In genomic region chr9:72968349-72969061, GRCm38 (mm10) we compare ENCODE assay signal across 8 mouse cellular contexts. TPM values are rescaled to one million over a fixed set of nuclear protein-coding genes. Genes with fewer than 3 reads are reported as not detected.
DNase-seq lines count a peak whose midpoint lies in the region; ATAC-seq and TF ChIP-seq lines count a peak whose summit lies in the region.
"Had no signal": no experiment of that assay in that cellular context is flagged by ENCODE, and none has a peak within 500 bp of the region (broad histone marks: within the 10 kb centered on the region; RNA-seq: fewer than 3 reads in every experiment).

No protein-coding gene starts in this region.

- H3K36me3 ChIP-seq in ES-E14 (ENCODE audit: control insufficient read depth, insufficient read depth, low read length, poor library complexity, severe bottlenecking) (no peaks in the 10 kb centered on the region), macrophage (ENCODE audit: inconsistent target) (no peaks in the 10 kb centered on the region)
- no peaks in the 10 kb centered on the region for H3K36me3 ChIP-seq in hindbrain, embryonic 12.5 days
- H3K36me3 ChIP-seq: neural tube, embryonic 12.5 days had no signal

- no peak overlapping the region for H3K9ac ChIP-seq in ES-E14 (ENCODE audit: insufficient read depth, low read depth, low read length, poor library complexity, severe bottlenecking)
- no peak overlapping the region for H3K9ac ChIP-seq in hindbrain, embryonic 12.5 days
- H3K9ac ChIP-seq: neural tube, embryonic 12.5 days had no signal

- no peak overlapping the region for H3K27ac ChIP-seq in ES-E14 (ENCODE audit: insufficient read depth, low read depth, low read length, poor library complexity, severe bottlenecking)
- H3K27ac ChIP-seq in hindbrain, embryonic 12.5 days: no peak overlapping the region
- peak overlapping the region; percentile 43 for H3K27ac ChIP-seq in macrophage
- H3K27ac ChIP-seq: neural tube, embryonic 12.5 days had no signal

- H3K4me1 ChIP-seq in ES-E14 (ENCODE audit: control insufficient read depth in 2 of 2, insufficient read depth in 2 of 2, low read length in 2 of 2, poor library complexity in 1 of 2): peaks cover 0 to 2% of the 10 kb centered on the region in 2 experiments; a peak in 1 of 4 replicates
- no peaks in the 10 kb centered on the region for H3K4me1 ChIP-seq in hindbrain, embryonic 12.5 days
- H3K4me1 ChIP-seq: neural tube, embryonic 12.5 days had no signal

- H3K9me3 ChIP-seq in ES-E14 (ENCODE audit: control insufficient read depth, insufficient read depth, low read depth, low read length): no peaks in the 10 kb centered on the region
- H3K9me3 ChIP-seq in hindbrain, embryonic 12.5 days (replicated peaks): no peaks in the 10 kb centered on the region
- H3K9me3 ChIP-seq: neural tube, embryonic 12.5 days had no signal

- H3K27me3 ChIP-seq in hindbrain, embryonic 12.5 days: no peaks in the 10 kb centered on the region
- H3K27me3 ChIP-seq: neural tube, embryonic 12.5 days had no signal

- H3K4me2 ChIP-seq in hindbrain, embryonic 12.5 days (replicated peaks): no peak overlapping the region
- H3K4me2 ChIP-seq: neural tube, embryonic 12.5 days had no signal

- H3K4me3 ChIP-seq in ES-E14 (ENCODE audit: insufficient read depth in 1 of 2, low read depth in 1 of 2, low read length in 2 of 2, poor library complexity in 1 of 2, severe bottlenecking in 1 of 2) (no peak overlapping the region), macrophage (ENCODE audit: inconsistent target) (no peak overlapping the region; the same call in 1 of the 2 replicates)
- no peak overlapping the region for H3K4me3 ChIP-seq in hindbrain, embryonic 12.5 days
- H3K4me3 ChIP-seq: neural tube, embryonic 12.5 days had no signal

- WGBS in hindbrain, embryonic 12.5 days: 37% methylated on average over 11 of the region's 11 CpGs
- WGBS in macrophage (ENCODE audit: missing documents): 9% methylated on average over 11 of the region's 11 CpGs

- peak; percentile 45 for DNase-seq in ES-E14 (ENCODE audit: low read depth, low spot score)
- peak; percentile 65 for DNase-seq in adrenal gland, postnatal 14 days
- DNase-seq in fat pad, adult 2 months (ENCODE audit: extremely low read depth, low read depth, low spot score): peak; percentile 37
- peak; percentile 79 to 83 for DNase-seq in layer of hippocampus, postnatal 36 days
- DNase-seq in skeletal muscle tissue, adult 2 months (ENCODE audit: low read depth, low spot score): peak; percentile 23

- H3K79me2 ChIP-seq in macrophage (ENCODE audit: inconsistent target): no peaks in the 10 kb centered on the region

- in situ Hi-C loops in ES-E14 (cut with MboI; ENCODE audit: low sequenced_read_pairs in 2 of 2, unreplicated experiment in 2 of 2): no loop called here

- ATAC-seq in hindbrain, embryonic 12.5 days (ENCODE audit: low FRiP score): 0 out of 2 replicates have a peak, but pooled peaks have one; percentile 11

TF ChIP-seq in ES-E14, 5 proteins besides CTCF, POLR2A, EP300 and RAD21:
- TF ChIP-seq MAFK (IDR thresholded peaks at IDR 0.05; ENCODE audit: insufficient read depth, low read depth, low read length) (no peak), ZC3H11A (IDR thresholded peaks at IDR 0.05; ENCODE audit: borderline replicate concordance, low read depth, low read length) (peak; percentile 47; the same call in 1 of the 2 replicates)

RNA-seq across cellular contexts. Expression of gene Gm44503, which starts 9.9 kb away (rescaled TPM):
- 0.04 TPM in 1 of 2 replicates, not detected in the other for total RNA-seq in ES-E14 (2012; rRNA removed)
- not detected in 2 replicates for total RNA-seq in adrenal gland, postnatal 14 days (2021)
- not detected in 2 replicates for polyA plus RNA-seq in hindbrain, embryonic 12.5 days (2016; fragmentation: Nextera tagmentation; extraction: Ambion mirVana)
- total RNA-seq in layer of hippocampus, postnatal 36 days (2021): under 1 TPM; 0.27 to 0.33 TPM
- under 1 TPM in 6 of 26 experiments, not detected in 20; 0.21 to 0.38 (median 0.33) TPM for total RNA-seq in macrophage (2018; cell fraction: chromatin; rRNA removed)
- total RNA-seq in macrophage (2018; cell fraction: cytosol; rRNA removed): under 1 TPM in 5 of 26 experiments, not detected in 21; 0.06 to 0.18 (median 0.09) TPM
- under 1 TPM in 3 of 26 experiments, not detected in 23; 0.14 to 0.29 (median 0.29) TPM for total RNA-seq in macrophage (2018; cell fraction: nucleus; rRNA removed)
- not detected in 3 replicates for polyA plus RNA-seq in macrophage (2018)
- polyA plus RNA-seq: neural tube, embryonic 12.5 days had no signal

RNA-seq across cellular contexts. Expression of gene Dyx1c1, which starts 9.9 kb away (rescaled TPM):
- total RNA-seq in ES-E14 (2012; rRNA removed): 1.2 and 1.4 TPM in 2 replicates
- total RNA-seq in adrenal gland, postnatal 14 days (2021): 0.78 and 1.1 TPM in 2 replicates
- 2.6 and 2.7 TPM in 2 replicates for polyA plus RNA-seq in hindbrain, embryonic 12.5 days (2016; fragmentation: Nextera tagmentation; extraction: Ambion mirVana)
- 1 to 10 TPM; 2.2 to 2.6 TPM for total RNA-seq in layer of hippocampus, postnatal 36 days (2021)
- total RNA-seq in macrophage (2018; cell fraction: chromatin; rRNA removed): under 1 TPM in 9 of 26 experiments, not detected in 17; 0.38 to 0.66 (median 0.42) TPM
- total RNA-seq in macrophage (2018; cell fraction: cytosol; rRNA removed): under 1 TPM in 23 of 26 experiments, not detected in 3; 0.09 to 0.38 (median 0.15) TPM
- 1 to 10 TPM in 1 of 26 experiments, under 1 TPM in 10, not detected in 15; 0.31 to 1.4 (median 0.45) TPM for total RNA-seq in macrophage (2018; cell fraction: nucleus; rRNA removed)
- 0.12 to 0.37 TPM (median 0.19 TPM) in 3 replicates for polyA plus RNA-seq in macrophage (2018)

RNA-seq across cellular contexts. Expression of gene Ccpg1os, which starts 16.7 kb away (rescaled TPM):
- 5.1 and 7.1 TPM in 2 replicates for total RNA-seq in ES-E14 (2012; rRNA removed)
- 11.6 and 13.3 TPM in 2 replicates for total RNA-seq in adrenal gland, postnatal 14 days (2021)
- 26.5 and 27.9 TPM in 2 replicates for polyA plus RNA-seq in hindbrain, embryonic 12.5 days (2016; fragmentation: Nextera tagmentation; extraction: Ambion mirVana)
- 10 to 100 TPM; 11.0 to 11.7 TPM for total RNA-seq in layer of hippocampus, postnatal 36 days (2021)
- total RNA-seq in macrophage (2018; cell fraction: chromatin; rRNA removed): 1 to 10 TPM in 12 of 26 experiments, under 1 TPM in 4, not detected in 10; 0.43 to 5.8 (median 1.3) TPM
- 1 to 10 TPM; 1.8 to 5.5 (median 2.9) TPM for total RNA-seq in macrophage (2018; cell fraction: cytosol; rRNA removed)
- 1 to 10 TPM in 9 of 26 experiments, under 1 TPM in 5, not detected in 12; 0.62 to 9.5 (median 1.4) TPM for total RNA-seq in macrophage (2018; cell fraction: nucleus; rRNA removed)
- 2.3 to 5.5 TPM (median 3.3 TPM) in 3 replicates for polyA plus RNA-seq in macrophage (2018)

RNA-seq across cellular contexts. Expression of gene Ccpg1, which starts 16.7 kb away (rescaled TPM):
- total RNA-seq in ES-E14 (2012; rRNA removed): 31.3 and 45.2 TPM in 2 replicates
- total RNA-seq in adrenal gland, postnatal 14 days (2021): 92.7 and 97.7 TPM in 2 replicates
- 38.7 and 44.3 TPM in 2 replicates for polyA plus RNA-seq in hindbrain, embryonic 12.5 days (2016; fragmentation: Nextera tagmentation; extraction: Ambion mirVana)
- 100 to 1,000 TPM; 160 to 172 TPM for total RNA-seq in layer of hippocampus, postnatal 36 days (2021)
- 10 to 100 TPM in 15 of 26 experiments, 1 to 10 TPM in 11; 1.7 to 72.5 (median 12.3) TPM for total RNA-seq in macrophage (2018; cell fraction: chromatin; rRNA removed)
- total RNA-seq in macrophage (2018; cell fraction: cytosol; rRNA removed): 10 to 100 TPM; 19.7 to 56.8 (median 32.9) TPM
- 10 to 100 TPM in 25 of 26 experiments, 1 to 10 TPM in 1; 7.5 to 80.8 (median 29.8) TPM for total RNA-seq in macrophage (2018; cell fraction: nucleus; rRNA removed)
- 18.3 to 65.3 TPM (median 63.3 TPM) in 3 replicates for polyA plus RNA-seq in macrophage (2018)

RNA-seq across cellular contexts. Expression of gene Pygo1, which starts 43.1 kb away (rescaled TPM):
- 0.42 and 0.58 TPM in 2 replicates for total RNA-seq in ES-E14 (2012; rRNA removed)
- 3.0 and 3.4 TPM in 2 replicates for total RNA-seq in adrenal gland, postnatal 14 days (2021)
- polyA plus RNA-seq in hindbrain, embryonic 12.5 days (2016; fragmentation: Nextera tagmentation; extraction: Ambion mirVana): 14.2 and 15.0 TPM in 2 replicates
- total RNA-seq in layer of hippocampus, postnatal 36 days (2021): 10 to 100 TPM; 29.5 to 30.8 TPM
- total RNA-seq in macrophage (2018; cell fraction: chromatin; rRNA removed): under 1 TPM in 1 of 26 experiments, not detected in 25; 0.70 TPM
- total RNA-seq in macrophage (2018; cell fraction: cytosol; rRNA removed): not detected
- under 1 TPM in 1 of 26 experiments, not detected in 25; 0.21 TPM for total RNA-seq in macrophage (2018; cell fraction: nucleus; rRNA removed)
- polyA plus RNA-seq in macrophage (2018): not detected in 3 replicates

Comparison
In these comparisons a context has a peak if more than half of its experiments do, and no peak if none do; other contexts are left out.
1. DNase-seq: peak in every context shown above with its lines; median percentile 81 in layer of hippocampus, postnatal 36 days; 65 in adrenal gland, postnatal 14 days; 45 in ES-E14; 37 in fat pad, adult 2 months; 23 in skeletal muscle tissue, adult 2 months.